Mouse (Mus musculus) adrenal gland, adult (tissue): ENCODE results near the gene Epb42.
"Not testable (repeated sequence)": the region's sequence is repeated elsewhere in the genome, so short reads cannot be mapped to it uniquely, and the experiment has no call there.

Source experiments
- DNase-seq, 2 experiments: peaks; one replicate each; pipeline ENCODE4 v3.0.0; 2022 to 2023; ENCODE audit warnings: low spot score in 1 of 2; ENCODE audit not compliant: inconsistent age in 2 of 2

Gene Epb42

DNA sequence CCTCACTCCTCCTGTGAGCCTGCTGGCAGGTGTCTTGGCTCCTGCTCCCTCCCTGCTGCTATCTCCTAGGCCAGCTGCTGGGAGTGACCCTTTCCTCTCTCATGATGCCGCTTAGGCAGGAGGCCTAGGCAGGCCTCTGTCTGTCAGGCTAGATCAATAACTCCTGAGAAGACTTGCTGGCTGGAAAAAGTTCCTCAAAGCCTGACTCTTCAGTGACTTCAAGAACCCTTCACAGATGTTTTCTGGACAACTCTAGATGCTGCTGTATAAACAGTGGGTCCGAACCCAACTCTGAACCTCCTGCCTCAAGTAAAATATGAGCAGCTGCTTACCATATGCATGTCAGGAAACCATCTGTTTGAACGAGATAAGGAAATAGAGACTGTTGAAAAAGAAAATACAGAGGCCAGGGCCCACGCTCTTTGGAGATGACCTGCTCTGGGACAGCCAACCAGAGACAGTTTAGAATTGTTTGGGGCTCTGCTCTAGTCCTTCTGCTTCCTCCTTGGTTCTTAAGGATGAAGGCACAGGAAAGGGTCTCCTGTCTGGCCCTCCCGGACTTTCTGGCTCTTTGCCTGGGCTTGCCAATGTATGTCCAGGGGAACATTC is at the start of gene Epb42:
TSS of gene Epb42 (minus strand) at position 340 of the 609 bp plus-strand sequence.
- no peak for DNase-seq

DNA sequence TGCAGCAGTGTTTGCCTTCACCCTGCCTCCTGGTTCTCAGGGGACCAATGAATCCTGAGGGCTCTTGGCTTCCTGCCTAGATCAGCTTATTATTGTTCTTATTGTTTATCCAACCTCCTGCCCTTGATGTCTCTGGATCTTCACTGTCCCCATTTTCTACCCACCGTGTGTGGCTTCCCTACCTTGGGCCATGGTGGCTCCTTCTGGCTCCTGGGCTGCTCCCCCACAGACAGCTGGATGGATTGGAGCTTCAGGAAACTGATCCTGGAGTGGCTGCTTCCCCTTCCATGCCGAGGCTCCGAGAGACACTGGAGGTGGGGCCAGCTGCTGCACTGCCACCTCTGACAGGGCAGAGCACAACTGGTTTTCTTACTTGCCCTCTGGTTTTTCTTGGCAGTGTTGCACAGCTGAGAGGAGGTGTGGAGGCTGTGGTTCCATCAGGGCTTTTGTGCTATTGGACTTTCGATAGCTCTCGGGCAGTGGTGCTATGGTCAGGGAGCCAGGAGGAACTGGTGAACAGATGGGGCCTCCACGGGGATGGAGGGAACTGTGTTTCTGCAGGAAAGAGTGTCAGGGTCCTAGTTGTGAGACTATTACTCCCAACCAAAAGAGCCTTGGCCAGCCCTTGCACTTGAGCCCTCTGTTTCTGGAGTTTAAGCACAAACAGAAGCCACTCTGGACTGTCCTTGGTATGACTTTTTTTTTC is 48.8 kb upstream of the Epb42 start, which contains the start of gene Tgm5:
TSS of gene Tgm5 (minus strand) at position 362 of the 706 bp plus-strand sequence.
- DNase-seq = peak in 1 of 2 experiments; percentile 27

DNA sequence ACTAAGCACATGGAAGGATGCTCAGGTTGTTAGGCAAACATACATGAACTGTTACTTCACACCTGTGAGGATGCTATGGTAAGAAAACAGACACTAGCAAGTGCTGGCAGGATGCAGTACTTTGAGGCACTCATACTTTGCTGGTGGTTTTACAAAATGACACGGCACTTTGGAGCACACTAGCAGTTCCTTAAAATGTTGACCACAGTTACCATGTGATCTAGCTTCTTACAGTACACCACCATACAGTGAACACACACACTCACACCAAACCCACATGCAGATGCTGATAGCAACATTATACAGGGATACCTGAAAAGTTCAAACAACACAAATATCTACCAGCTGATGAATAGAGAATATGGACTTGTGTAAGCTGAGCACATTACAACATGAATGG is 45.8 kb upstream of the Epb42 start:
- no peak for DNase-seq

DNA sequence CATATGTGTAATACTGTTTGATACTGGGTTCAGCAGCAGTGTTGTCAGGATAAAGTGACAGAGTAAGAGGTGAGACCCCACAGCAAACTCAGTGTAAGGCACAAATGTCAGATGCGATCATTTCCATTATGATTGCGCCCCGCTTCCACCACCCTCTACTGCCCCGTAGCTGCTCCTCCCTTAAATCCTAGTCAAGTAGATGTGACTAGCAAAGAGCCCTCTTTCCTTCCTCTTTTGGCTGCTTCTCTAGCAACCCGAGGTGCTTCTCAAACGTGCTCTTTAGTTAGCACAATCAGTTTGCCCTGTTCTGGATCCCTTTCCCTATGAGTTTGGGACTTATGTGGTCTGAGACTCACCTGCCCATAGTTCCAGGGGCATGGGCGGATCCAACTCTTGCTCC is 37.9 kb upstream of the Epb42 start:
- DNase-seq = no peak

DNA sequence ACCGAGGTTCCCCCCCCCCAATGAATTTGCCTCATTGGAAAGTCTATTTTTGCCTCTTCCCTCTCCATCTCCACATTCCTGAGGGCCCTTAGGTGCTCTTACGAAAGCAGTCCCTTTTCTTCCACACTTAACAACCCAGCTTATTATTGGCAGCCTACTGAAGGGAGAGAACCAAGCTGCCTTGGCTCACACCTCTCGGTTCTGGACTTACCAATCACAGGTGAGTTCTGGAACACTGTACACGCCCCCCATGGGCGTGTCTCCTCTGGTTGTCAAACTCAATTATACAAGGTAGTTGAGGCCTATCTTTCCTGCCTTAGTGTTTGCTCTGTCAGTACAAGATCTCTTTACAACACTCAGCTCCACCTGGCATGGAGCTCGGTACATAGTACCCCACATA is 35.0 kb upstream of the Epb42 start:
- no peak for DNase-seq

DNA sequence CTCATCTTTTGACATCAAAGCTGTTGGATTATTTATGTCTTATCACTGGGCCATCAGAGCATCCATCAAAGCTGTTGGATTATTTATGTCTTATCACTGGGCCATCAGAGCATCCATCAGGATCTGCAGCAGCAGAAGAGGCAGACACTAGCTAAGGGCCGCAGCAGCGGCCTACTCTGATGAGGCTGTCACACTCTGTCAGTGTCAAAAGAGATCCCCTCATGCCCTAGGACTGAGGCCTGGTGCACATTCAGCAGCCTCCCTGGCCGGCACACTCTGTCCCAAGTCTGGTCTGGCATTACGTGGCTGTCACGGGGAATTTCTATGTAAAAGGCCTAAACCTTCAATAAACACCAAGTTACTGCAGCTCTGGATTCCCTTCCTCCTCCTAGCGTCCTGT is 32.6 kb upstream of the Epb42 start:
- no peak for DNase-seq

DNA sequence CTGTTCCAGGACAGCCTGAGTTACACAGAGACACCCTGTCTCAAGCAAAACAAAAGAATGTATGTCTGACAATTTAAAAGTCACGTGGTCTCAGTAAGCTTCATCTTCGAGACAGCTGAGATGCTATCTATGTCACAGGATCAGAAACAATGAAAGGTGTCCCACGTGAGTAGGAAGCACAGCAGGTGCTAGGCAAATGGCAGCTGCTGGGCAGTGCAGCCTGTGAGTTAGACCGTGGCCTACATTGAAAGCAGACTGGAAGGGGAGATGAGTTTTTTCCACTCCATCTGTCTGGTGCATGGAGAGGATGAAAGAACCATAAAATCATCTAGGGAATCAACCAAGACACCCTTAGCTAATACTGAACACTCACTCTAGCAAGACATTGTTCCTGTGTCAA is 30.2 kb upstream of the Epb42 start:
- no peak for DNase-seq

DNA sequence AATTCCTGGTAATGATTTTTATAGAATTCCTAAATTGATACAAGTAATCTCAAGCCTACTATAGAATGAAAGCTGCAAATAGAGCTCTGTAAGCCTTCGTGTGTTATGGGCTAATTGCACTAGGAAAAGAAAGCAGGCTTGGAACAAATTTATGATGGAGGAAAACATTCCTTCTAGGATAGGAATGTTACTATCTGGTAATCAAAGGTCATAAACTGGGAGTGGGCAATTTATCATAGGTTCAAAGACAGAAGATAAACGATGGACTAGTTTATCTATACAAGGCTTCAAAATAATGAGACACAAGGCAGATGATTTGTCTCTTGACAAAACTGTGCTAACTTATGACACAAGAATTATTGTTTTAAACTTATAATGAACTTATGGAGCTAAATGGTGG is 24.4 kb upstream of the Epb42 start:
- DNase-seq = no peak

DNA sequence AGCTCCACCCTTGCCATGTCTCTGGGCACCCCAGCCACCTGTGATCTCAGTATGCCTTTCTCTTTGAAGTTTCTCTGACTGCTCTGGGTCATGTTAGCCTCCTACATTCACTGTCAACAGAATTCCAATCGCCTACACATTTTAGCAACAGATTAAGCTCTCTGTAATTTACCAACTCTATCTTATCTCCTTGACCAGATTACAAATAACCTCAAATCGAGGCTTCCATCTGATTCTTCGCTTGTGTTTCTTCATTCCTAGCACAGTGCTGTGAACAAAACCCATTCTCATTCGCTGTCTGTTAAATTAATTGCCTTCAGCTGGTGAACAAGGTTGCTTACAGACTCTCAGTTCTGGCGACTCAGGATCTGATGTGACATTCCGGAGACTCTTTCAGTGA is 21.1 kb upstream of the Epb42 start:
- DNase-seq = no peak

DNA sequence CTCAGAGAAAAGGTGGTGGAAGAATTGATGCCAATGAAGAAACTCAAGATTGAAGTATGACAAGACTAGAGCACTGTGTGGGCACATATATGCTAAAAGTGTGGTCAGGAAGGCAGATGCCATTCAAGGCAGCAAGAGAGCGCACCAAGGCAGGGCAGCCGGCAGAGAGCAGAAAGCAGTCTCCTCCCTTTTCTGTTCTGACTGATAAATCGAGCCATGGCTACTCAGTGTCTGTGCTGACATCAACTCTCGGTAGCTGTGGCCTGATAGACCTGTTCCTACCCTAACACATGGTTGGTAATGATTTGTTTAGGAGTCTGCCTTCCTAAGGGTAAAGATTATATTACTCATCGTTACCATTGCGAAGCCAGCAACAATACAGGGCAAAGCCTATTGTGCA is 19.0 kb upstream of the Epb42 start:
- no peak for DNase-seq

DNA sequence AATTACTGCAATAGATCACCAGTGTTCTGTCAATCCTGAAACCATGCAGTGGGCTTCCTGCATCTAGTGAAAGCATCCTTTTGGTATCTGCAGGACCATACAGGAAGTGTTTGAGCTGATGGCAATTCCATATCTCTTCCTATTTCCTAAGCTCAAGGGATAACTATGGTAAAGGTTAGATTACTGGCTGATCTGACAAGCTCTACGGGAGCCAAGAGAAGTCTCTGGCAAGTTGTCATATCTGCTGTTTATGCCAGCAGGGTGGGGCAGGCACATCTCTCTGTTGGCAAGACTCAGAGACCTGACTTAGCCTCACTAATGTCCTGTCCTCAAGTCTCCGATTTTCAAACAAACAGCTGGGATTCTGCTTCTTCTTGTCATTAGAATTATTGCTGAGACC is 17.2 kb upstream of the Epb42 start:
- no peak for DNase-seq

DNA sequence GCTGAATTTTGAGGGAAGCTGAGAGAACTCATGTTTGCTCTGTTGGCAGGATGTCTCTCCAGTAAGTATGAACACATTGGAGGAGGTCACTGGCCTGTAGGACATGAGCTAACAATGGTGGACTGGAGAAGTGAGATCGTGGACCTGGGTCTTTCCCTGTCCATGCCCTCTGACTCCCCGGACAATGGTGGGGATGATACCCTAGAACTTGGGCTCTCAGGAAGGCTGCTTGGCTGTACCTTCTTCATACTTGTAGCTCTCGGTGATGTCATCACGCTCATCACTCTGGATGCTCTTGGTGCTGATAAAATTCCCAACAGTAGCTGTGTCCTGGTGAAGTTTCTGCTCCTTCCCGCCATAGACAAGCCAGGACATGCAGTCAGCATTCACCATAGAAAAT is 15.3 kb upstream of the Epb42 start:
- no peak for DNase-seq

DNA sequence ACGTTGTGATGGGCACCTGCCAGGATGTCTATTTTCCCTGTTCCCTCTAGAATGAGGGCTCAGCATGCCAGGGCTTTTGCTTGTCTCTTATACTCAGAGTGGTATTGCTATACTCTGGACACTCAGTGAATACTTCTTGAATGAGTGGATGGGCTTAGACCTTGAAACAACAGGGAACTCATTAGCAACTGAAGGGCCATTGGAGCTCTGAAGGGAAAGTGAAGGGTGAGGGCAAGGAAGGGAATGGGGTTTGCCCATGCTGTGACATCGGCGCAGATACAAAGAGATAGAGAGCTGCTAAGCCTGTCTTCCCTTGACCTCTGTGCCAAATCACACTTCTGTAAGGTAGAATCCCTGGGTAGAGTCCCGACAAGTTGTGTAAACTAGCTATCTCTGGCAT is 8.8 kb upstream of the Epb42 start:
- no peak for DNase-seq

DNA sequence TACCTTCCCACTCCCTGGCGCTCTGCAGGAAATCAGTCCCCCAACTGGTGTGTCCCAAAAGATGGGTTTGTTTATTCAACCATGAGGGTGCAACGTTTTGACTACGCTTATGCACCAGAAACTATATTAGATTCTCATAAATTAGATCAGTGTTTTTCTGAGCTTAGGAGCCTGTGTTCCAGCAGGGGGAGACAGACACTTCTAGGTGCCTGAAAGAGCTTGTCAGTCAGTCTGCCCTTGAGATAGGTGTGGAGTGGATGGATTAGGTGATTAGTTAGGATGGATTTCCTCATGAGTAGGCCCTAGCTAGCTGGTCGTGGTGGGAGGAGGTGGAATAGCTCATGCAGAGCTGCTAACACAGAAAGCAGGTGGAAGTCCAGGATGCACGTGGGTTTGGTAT is 4.2 kb upstream of the Epb42 start:
- DNase-seq = peak; percentile 9 to 72

DNA sequence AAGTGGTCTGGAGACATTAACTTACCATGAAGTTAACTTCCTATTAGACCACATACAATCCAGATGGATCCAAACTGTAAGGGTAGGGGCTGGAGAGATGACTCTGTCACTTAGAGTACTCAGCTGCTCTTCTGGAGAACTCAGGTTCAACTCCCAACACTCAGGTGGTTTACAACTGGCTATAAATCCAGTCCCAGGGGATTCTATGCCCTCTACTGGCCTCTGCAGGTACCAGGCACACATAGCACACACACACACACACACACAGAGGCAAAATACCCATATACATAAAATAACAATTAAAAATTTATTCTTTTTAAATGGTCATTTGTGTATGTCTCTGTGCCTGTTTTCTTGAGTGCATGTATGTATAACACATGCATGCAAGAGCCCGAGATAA is 2.5 kb upstream of the Epb42 start:
- no peak for DNase-seq

DNA sequence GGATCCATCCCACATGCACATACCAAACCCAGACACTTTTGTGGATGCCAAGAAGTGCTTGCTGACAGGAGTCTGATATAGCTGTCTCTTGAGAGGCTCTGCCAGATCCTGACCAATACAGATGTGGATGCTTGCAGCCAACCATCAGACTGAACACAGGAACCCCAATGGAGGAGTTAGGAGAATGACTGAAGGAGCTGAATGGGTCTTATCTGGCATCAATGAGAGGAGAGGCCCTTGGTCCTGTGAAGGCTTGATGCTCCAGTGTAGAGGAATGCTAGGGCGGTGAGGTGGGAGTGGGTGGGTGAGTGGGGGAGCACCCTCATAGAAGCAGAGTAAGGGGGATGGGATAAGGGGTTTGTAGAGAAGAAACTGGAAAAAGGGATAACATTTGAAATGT is 2.0 kb upstream of the Epb42 start:
- DNase-seq = not testable (repeated sequence)

DNA sequence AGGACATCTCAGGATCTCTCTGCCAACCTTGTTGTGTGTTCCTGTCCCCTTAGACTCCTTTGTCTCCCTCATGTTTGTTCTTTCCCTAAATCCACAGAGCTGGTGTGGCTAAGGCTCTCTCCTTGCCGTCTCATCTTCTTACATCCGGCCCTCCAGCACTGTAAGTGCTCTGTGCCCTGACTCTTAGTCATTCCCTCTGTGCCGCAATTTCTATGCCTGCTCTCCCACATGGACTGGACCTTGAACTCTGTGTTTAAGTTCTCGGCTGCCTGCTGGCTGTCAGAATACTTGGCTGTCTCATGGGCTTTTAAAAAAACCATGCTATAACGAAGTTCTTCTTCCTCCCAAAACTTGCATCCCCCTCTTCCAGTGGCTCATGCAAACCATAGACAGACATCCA is 14.0 kb downstream of the Epb42 start:
- DNase-seq = peak; percentile 43 to 70

DNA sequence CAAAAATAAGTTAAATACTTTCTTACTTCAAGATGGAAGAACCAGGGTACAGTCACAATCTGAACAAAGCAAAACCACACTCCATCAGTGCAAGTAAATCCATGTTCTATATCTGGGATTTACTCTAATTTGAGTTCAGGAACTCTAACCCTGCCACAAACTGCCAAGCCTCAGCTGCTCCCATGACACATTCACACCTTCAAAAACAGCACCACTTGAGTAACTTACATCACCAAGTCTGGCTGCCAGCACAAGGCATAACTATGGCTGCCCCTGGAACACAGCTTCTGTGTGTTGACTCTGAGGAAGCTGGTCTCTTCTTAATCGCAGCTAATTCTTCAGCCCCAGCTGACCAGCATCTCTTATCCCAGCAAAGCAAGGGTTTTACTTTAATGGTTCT is 19.7 kb downstream of the Epb42 start:
- DNase-seq = no peak

DNA sequence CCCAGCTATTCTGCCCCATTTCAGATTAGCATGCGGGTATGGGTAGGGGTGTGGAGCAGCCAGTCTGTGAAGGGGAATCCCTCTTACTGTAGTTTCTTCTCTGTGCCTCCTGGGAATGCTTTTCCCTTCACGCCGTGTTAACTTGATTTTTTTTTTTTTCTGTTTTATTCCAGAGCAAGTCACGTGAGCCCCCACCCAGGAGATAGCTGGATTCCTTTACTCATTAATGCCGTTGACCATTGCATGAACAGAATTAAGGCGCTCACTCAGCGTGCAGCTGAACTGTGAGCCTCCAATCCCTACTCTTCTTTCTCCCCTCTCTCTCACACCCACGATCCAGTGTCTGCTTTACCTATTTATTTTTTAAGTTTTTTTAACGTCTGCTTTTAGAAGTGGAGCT is 20.6 kb downstream of the Epb42 start:
- no peak for DNase-seq

DNA sequence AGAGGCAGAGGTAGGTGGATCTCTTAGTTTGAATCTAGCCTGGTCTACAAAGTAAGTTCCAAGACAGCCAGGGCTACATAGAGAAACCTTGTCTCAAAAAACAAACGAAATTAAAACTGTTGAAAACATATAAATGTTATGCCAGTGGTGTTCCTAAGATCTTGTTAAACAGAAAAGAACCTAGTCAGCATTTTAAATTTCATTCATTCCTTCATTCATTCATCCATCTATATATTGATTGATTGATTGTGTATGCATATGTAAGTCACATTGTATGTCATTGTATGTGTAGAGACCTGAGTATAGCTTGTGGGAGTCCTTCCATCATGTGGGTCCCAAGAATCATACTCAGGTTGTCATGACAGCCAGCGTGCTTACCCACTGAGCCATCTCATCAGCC is 21.4 kb downstream of the Epb42 start:
- no peak for DNase-seq

DNA sequence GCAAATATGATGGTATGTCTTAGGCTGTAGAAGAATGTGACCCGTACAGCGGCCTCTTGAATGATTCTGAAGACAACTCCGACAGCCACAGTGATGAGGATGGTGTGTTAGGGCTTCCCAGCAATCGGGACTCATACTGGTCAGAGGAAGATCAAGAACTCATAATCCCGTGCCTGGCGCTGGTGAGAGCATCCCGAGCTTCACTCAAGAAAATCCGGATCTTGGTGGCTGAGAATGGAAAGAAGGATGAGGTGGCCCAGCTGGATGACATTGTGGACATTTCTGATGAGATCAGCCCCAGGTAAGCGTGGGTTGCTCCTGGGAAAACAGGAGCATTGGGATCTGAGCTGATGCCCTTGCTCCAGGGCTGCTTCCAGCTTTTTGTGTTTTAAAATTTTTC is 24.2 kb downstream of the Epb42 start:
- no peak for DNase-seq

DNA sequence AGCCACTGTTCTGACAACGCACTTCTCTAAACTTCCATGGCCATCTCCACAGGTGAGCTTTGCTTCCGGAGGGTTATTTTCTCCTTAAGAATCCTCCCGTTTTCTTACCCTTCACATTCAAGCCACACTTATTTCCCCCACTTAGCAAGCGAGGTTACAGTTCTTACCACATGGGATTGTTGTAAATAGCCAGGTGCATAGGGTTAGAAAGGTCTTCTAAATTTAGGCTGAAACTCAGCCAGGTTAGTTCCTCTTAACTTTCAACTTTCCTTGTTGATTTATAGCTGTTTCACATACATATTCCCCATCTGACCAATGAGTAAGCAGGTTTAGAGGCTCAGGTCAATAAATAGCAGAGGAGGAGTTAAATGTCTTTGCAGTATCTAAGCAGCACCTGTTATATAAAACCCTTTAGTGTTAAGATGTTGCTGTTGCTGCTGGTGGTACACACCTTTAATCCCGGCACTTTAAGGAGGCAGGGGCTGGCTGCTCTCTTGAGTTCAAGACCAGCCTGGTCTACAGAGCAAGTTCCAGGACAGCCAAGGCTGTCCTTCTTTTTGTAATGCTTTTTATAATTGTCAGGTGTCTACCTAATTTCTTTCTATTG is 27.7 kb downstream of the Epb42 start:
- DNase-seq = no peak

DNA sequence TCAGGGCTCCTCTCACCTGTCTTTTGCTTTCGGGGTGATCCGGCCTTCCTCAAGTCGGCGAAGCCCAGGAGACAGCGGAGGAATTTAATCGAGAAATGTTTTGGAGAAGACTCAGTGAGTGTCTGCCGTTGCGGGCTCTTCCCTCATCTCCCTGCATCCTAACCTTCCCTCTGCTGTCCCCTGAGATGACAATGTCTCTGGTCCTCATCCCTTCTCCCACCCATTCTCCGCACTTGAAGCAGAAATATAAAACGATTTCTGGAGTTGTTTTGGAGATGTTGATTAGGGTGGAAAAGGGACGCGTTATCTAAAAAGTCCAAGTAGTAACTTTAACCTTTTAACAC is 28.2 kb downstream of the Epb42 start:
- no peak for DNase-seq
